Mouse (Mus musculus) forebrain, embryonic 10.5 days (tissue): Measurements from ENCODE around the gene Tnf. TPM values are rescaled to one million over a fixed set of nuclear protein-coding genes. Genes with fewer than 3 reads are reported as not detected.
A peak's percentile ranks its signal among the peaks of the same experiment; 100 is the strongest.

Experiments used
- DNase-seq: peaks from one replicate; pipeline ENCODE4 v3.0.0-alpha.2; 2017; ENCODE audit warnings: low spot score; ENCODE audit errors: extremely low spot score
- H3K27ac ChIP-seq: fragments of 300-500 bp; sonication (generic); 2 replicates; pipeline ENCODE4 v1.5.1; 2016; ENCODE audit warnings: mild to moderate bottlenecking
- H3K27me3 ChIP-seq: fragments of 300-500 bp; sonication (generic); 2 replicates; pipeline ENCODE4 v1.6.1; 2016; ENCODE audit warnings: mild to moderate bottlenecking; ENCODE audit not compliant: poor library complexity, severe bottlenecking
- H3K36me3 ChIP-seq: fragments of 300-500 bp; sonication (generic); replicated peaks from 2 replicates; pipeline ENCODE4 v1.6.1; 2016; ENCODE audit warnings: mild to moderate bottlenecking, moderate library complexity
- H3K4me1 ChIP-seq: fragments of 300-500 bp; sonication (generic); 2 replicates; pipeline ENCODE4 v1.6.1; 2016
- H3K4me3 ChIP-seq: fragments of 300-500 bp; sonication (generic); 2 replicates; pipeline ENCODE4 v1.5.1; 2016; ENCODE audit warnings: mild to moderate bottlenecking, moderate library complexity
- H3K9me3 ChIP-seq: fragments of 300-500 bp; sonication (generic); 2 replicates; pipeline ENCODE4 v1.6.1; 2016; ENCODE audit warnings: mild to moderate bottlenecking, moderate library complexity
- WGBS: fragments of 180-500 bp; shearing (Covaris S2); methylation state at CpG from one replicate; pipeline ENCODE4 v1.1.7; 2016; 5-methylcytosine and 5-hydroxymethylcytosine counted together
- polyA plus RNA-seq: library from polyadenylated mRNA; unstranded; fragments of >200 nt; fragmentation: Nextera tagmentation; extraction: Ambion mirVana; gene quantifications from 2 replicates; pipeline ENCODE4 v1.2.1, GENCODE M21; 2016

Tnf gene
- 0.10 TPM in 1 of 2 replicates, not detected in the other for polyA plus RNA-seq

GRCm38 (mm10) chr17:35201787-35202186 lies at the start of gene Tnf:
Gene Tnf, minus strand, starts transcription at chr17:35202007.
- Histone ChIP-seq H3K27me3 (peaks cover 82% of the 10 kb centered on the region), H3K4me3 (no peak within 1 kb of the TSS), H3K27ac (no peak within 1 kb of the TSS), H3K9me3 (no peaks in the 10 kb centered on the region), H3K4me1 (peaks cover 21% of the 10 kb centered on the region), H3K36me3 (no peaks in the 10 kb centered on the region)
- 52% methylated on average over 13 of the region's 13 CpGs for WGBS
- DNase-seq = no peak

DNA sequence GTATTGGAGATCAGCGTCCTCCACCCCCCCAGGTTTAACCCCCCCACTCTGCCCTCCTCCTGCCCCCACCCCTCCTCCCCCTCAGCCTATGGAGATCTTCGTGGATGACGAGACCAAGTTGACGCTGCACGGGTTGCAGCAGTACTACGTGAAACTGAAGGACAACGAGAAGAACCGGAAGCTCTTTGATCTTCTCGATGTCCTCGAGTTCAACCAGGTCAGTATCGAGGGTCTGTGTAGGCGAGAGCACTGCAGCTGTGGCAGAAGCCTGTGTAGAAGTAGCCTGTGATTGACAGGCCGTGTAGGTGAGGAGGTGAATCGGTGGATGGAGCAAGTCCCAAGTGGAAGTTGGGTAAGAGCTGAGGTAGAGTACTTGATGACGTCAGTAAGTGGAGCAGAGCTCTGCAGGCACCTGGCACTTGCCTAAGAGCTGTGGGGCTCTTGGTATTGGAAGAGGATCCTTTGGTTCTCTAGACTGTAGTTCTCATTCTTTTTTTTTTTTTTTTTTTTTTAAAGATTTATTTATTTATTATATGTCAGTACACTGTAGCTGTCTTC lies 49.4 kb upstream of the Tnf start:
- no peak for DNase-seq
- H3K9me3 ChIP-seq = no peaks in the 10 kb centered on the region
- no peak overlapping the region for H3K4me3 ChIP-seq
- no peaks in the 10 kb centered on the region for H3K27me3 ChIP-seq
- H3K36me3 ChIP-seq = peaks cover 84% of the 10 kb centered on the region
- no peak overlapping the region for H3K27ac ChIP-seq
- 91% methylated on average over 15 of the region's 15 CpGs for WGBS
- peaks cover 10% of the 10 kb centered on the region for H3K4me1 ChIP-seq

- Histone ChIP-seq H3K27me3 (no peaks in the 10 kb centered on the region), H3K36me3 (peaks cover 91% of the 10 kb centered on the region), H3K4me3 (no peak overlapping the region), H3K27ac (no peak overlapping the region), H3K9me3 (no peaks in the 10 kb centered on the region), H3K4me1 (peaks cover 17% of the 10 kb centered on the region)
- whole genome bisulfite sequencing = 93% methylated on average over 3 of the region's 3 CpGs
- DNase-seq = no peak
Observed at GRCm38 (mm10) chr17:35250348-35251120, 48.7 kb upstream of the Tnf start.

DNA sequence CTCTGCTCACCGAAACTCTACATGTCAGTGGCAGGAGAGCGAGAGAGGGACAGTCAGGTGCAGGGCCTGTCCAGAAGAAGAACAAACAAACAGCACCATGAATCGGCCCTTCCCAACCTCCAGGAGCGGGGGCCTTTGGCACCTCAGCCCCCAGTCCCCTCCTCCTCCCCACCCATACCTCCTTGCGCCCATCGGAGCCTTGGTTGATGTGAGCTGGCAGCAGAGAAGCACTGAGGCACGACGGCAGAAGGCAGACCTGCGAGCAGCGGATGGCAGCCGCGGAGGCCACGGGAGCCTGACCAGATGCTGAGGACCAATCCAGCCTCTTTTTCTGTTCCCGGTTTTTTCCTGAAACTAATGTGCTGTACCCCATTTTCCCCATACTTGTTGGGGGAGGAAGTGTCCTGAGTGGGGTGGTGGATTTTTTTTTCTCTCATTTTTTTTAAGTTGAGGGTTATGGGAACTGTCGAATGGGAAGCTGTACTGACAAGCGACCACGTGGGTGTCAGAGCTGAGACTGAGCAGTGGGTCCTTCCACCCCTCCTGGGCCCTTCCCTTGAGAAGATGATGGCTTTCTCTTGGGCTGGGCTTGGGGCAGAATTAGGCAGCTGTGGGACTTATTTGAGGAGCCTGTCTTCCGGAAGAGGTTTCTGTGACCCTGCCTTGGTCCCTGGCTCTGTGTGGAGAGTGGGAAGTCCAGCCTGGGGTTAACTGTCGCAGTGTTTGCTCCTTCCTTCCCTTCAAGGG lies 47.8 kb upstream of the Tnf start:
- no peaks in the 10 kb centered on the region for H3K27me3 ChIP-seq
- peaks cover 100% of the 10 kb centered on the region for H3K36me3 ChIP-seq
- H3K9me3 ChIP-seq = no peaks in the 10 kb centered on the region
- H3K27ac ChIP-seq = no peak overlapping the region
- H3K4me3 ChIP-seq = no peak overlapping the region
- no peak for DNase-seq
- peaks cover 26% of the 10 kb centered on the region for H3K4me1 ChIP-seq
- 94% methylated on average over 19 of the region's 19 CpGs for WGBS

GRCm38 (mm10) chr17:35248986-35249385 lies 47.2 kb upstream of the Tnf start:
- no peak for DNase-seq
- H3K9me3 ChIP-seq = no peaks in the 10 kb centered on the region
- WGBS = 94% methylated on average over 14 of the region's 14 CpGs
- no peak overlapping the region for H3K27ac ChIP-seq
- H3K27me3 ChIP-seq = no peaks in the 10 kb centered on the region
- H3K4me1 ChIP-seq = peaks cover 33% of the 10 kb centered on the region
- no peak overlapping the region for H3K4me3 ChIP-seq
- peaks cover 100% of the 10 kb centered on the region for H3K36me3 ChIP-seq

- WGBS = 93% methylated on average over 7 of the region's 7 CpGs
- Histone ChIP-seq H3K4me3 (no peak overlapping the region), H3K27me3 (no peaks in the 10 kb centered on the region), H3K4me1 (peaks cover 44% of the 10 kb centered on the region), H3K9me3 (no peaks in the 10 kb centered on the region), H3K36me3 (peaks cover 95% of the 10 kb centered on the region), H3K27ac (no peak overlapping the region)
- DNase-seq = no peak
Observed at GRCm38 (mm10) chr17:35247144-35247543, 45.3 kb upstream of the Tnf start.

- WGBS = 90% methylated on average over 15 of the region's 15 CpGs
- peak overlapping the region; percentile 85; the same call in 1 of the 2 replicates for H3K4me3 ChIP-seq
Observed at GRCm38 (mm10) chr17:35245731-35246623, 44.2 kb upstream of the Tnf start.

DNA sequence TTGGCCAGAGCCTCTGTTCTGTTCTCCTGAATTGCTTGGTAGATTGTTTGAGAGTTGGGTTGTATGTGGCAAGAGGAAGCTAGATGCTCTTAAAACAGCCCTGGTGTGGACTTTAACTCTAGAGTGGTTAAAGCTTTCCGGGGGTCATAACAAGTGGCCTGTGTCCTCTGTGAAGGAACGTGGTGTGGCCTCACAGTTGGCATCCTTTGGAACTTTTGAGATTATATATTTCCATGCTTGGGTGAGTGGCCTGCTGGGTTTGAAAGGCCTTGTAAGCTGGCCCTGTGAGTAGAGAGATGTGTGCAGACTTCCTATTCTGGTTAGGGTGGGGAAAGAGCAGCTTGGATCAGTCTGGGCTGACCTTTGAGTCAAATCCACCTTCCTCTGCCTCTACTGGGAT lies 43.2 kb upstream of the Tnf start:
- Histone ChIP-seq H3K36me3 (peaks cover 73% of the 10 kb centered on the region), H3K27ac (no peak overlapping the region), H3K9me3 (no peaks in the 10 kb centered on the region), H3K27me3 (no peaks in the 10 kb centered on the region), H3K4me3 (peak overlapping the region; percentile 85), H3K4me1 (peaks cover 59% of the 10 kb centered on the region)
- DNase-seq = no peak
- 80% methylated on average over 2 of the region's 2 CpGs for WGBS

More at GRCm38 (mm10) chr17:35245731-35246623, 44.2 kb upstream of the Tnf start:
- Histone ChIP-seq H3K27me3 (no peaks in the 10 kb centered on the region), H3K27ac (no peak overlapping the region), H3K9me3 (no peaks in the 10 kb centered on the region), H3K4me1 (peaks cover 49% of the 10 kb centered on the region), H3K36me3 (peaks cover 83% of the 10 kb centered on the region)
- no peak for DNase-seq

GRCm38 (mm10) chr17:35243086-35243485 lies 41.3 kb upstream of the Tnf start:
- Histone ChIP-seq H3K9me3 (no peaks in the 10 kb centered on the region), H3K4me1 (peaks cover 60% of the 10 kb centered on the region), H3K36me3 (peaks cover 54% of the 10 kb centered on the region), H3K27me3 (no peaks in the 10 kb centered on the region), H3K27ac (peak overlapping the region; percentile 99), H3K4me3 (peak overlapping the region; percentile 85)
- 20% methylated on average over 16 of the region's 16 CpGs for WGBS
- peak; percentile 41 for DNase-seq

GRCm38 (mm10) chr17:35242015-35242941 lies 40.5 kb upstream of the Tnf start:
- H3K4me1 ChIP-seq = peaks cover 60% of the 10 kb centered on the region
- DNase-seq = peak; percentile 64
- peaks cover 49% of the 10 kb centered on the region for H3K36me3 ChIP-seq
- no peaks in the 10 kb centered on the region for H3K27me3 ChIP-seq
- peak overlapping the region; percentile 99 for H3K27ac ChIP-seq
- H3K4me3 ChIP-seq = peak overlapping the region; percentile 85
- no peaks in the 10 kb centered on the region for H3K9me3 ChIP-seq
- under 1% methylated on average over 55 of the region's 55 CpGs for WGBS

DNA sequence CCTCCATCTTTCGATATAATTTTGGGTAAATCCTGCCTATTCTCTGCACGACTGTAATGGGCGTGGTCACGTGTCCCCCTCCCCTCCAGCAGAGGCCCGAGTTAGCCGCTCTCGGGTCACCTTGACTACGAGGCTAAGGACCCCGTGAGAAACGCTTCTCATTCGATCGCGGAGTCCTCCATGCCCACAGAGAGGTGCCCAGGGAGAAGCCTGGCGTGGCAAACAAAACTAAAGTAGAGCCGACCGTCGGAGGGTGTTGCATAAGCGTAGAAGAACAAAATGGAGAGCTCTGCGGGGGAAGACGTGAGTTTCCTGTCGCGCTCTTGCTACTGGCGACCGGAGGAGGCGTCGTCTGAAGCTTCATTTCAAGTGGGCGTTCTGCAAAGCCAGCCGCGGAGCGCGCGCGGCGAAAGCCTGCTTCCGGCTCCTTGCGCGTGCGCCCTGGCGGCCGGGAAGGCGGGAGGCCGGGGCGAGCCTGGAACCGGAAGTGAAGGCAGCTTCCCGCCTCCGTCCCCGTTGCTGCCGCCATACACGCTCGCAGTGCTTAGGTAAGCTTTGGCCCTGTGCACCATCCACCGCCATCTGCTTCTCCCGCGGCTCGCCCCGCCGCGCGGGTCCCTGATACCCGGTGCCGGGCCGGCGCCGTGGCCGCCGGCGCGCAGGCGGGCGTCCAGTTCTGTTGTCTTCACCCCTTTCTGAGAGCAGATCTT lies 39.7 kb upstream of the Tnf start, which contains the start of gene Ddx39b:
Ddx39b (plus strand) TSS at position 442 of the 710 bp plus-strand sequence.
- peaks cover 41% of the 10 kb centered on the region for H3K36me3 ChIP-seq
- H3K9me3 ChIP-seq = no peaks in the 10 kb centered on the region
- H3K4me1 ChIP-seq = peaks cover 60% of the 10 kb centered on the region
- peak within 1 kb of the TSS; percentile 85 for H3K4me3 ChIP-seq
- H3K27ac ChIP-seq = peak within 1 kb of the TSS; percentile 99
- DNase-seq = peak; percentile 94
- WGBS = under 1% methylated on average over 69 of the region's 69 CpGs
- no peaks in the 10 kb centered on the region for H3K27me3 ChIP-seq
